8 mouse cellular contexts compared by ENCODE assay signal in genomic region chr4:48555729-48556128, GRCm38 (mm10). TPM values are rescaled to one million over a fixed set of nuclear protein-coding genes. Genes with fewer than 3 reads are reported as not detected.
DNase-seq lines count a peak whose midpoint lies in the region; ATAC-seq lines count a peak whose summit lies in the region.

No protein-coding gene starts in this region.

- H3K9me3 ChIP-seq in heart, embryonic 10.5 days, result no peaks in the 10 kb centered on the region
- H3K9me3 ChIP-seq in forebrain, embryonic 12.5 days, result no peaks in the 10 kb centered on the region

- no peaks in the 10 kb centered on the region for H3K27me3 ChIP-seq in heart, embryonic 10.5 days (ENCODE audit: insufficient read depth, poor library complexity, severe bottlenecking)
- no peaks in the 10 kb centered on the region for H3K27me3 ChIP-seq in forebrain, embryonic 12.5 days

- peaks cover 58% of the 10 kb centered on the region for H3K36me3 ChIP-seq in heart, embryonic 10.5 days
- H3K36me3 ChIP-seq in forebrain, embryonic 12.5 days (replicated peaks), result peaks cover 65% of the 10 kb centered on the region

- H3K4me3 ChIP-seq in heart, embryonic 10.5 days, result no peak overlapping the region
- H3K4me3 ChIP-seq in forebrain, embryonic 12.5 days (replicated peaks), result no peak overlapping the region

- H3K9ac ChIP-seq in forebrain, embryonic 12.5 days, result no peak overlapping the region

- WGBS in heart, embryonic 10.5 days, result 29% methylated on average over 3 of the region's 3 CpGs
- WGBS in forebrain, embryonic 12.5 days, result 21% methylated on average over 3 of the region's 3 CpGs

- H3K27ac ChIP-seq in heart, embryonic 10.5 days, result no peak overlapping the region
- no peak overlapping the region for H3K27ac ChIP-seq in forebrain, embryonic 12.5 days

- ATAC-seq in forebrain, embryonic 12.5 days (ENCODE audit: low FRiP score), result no peak

- DNase-seq in heart, adult 8-10 months (ENCODE audit: low spot score), result peak; percentile 35
- DNase-seq in heart, embryonic 10.5 days (ENCODE audit: low spot score), result no peak
- peak; percentile 66 for DNase-seq in testis, postnatal 10 days (ENCODE audit: low spot score)
- no peak for DNase-seq in testis, postnatal 14 days (ENCODE audit: low spot score)
- DNase-seq in adrenal gland, postnatal 36 days, result peak; percentile 60 to 66
- DNase-seq in kidney, postnatal 4 days, result peak; percentile 74 to 75
- DNase-seq in right cerebral cortex, postnatal 4 days, result peak; percentile 62

- no peak overlapping the region for H3K4me2 ChIP-seq in forebrain, embryonic 12.5 days

- H3K4me1 ChIP-seq in heart, embryonic 10.5 days, result no peaks in the 10 kb centered on the region; the same call in 1 of the 2 replicates
- peaks cover 3% of the 10 kb centered on the region; the same call in 1 of the 2 replicates for H3K4me1 ChIP-seq in forebrain, embryonic 12.5 days

RNA-seq across cellular contexts. Expression of gene Msantd3, which starts 16.0 kb away (rescaled TPM):
- total RNA-seq in heart, adult 8-10 months (2022), result 10 to 100 TPM; 15.8 to 22.8 (median 19.3) TPM
- polyA plus RNA-seq in heart, embryonic 10.5 days (2016; fragmentation: Nextera tagmentation; extraction: Ambion mirVana), result 29.7 and 32.3 TPM in 2 replicates
- total RNA-seq in adrenal gland, postnatal 36 days (2021), result 10 to 100 TPM; 16.7 to 17.0 TPM
- 58.2 and 62.0 TPM in 2 replicates for polyA plus RNA-seq in forebrain, embryonic 12.5 days (2016; fragmentation: Nextera tagmentation; extraction: Ambion mirVana)

RNA-seq across cellular contexts. Expression of gene Tmeff1, which starts 29.2 kb away (rescaled TPM):
- total RNA-seq in heart, adult 8-10 months (2022), result 10 to 100 TPM in 2 of 4 experiments, 1 to 10 TPM in 2; 7.1 to 12.0 (median 9.5) TPM
- 51.6 and 76.4 TPM in 2 replicates for polyA plus RNA-seq in heart, embryonic 10.5 days (2016; fragmentation: Nextera tagmentation; extraction: Ambion mirVana)
- 10 to 100 TPM in 1 of 2 experiments, 1 to 10 TPM in 1; 9.3 to 14.4 TPM for total RNA-seq in adrenal gland, postnatal 36 days (2021)
- polyA plus RNA-seq in forebrain, embryonic 12.5 days (2016; fragmentation: Nextera tagmentation; extraction: Ambion mirVana), result 165 and 166 TPM in 2 replicates

Comparison
In these comparisons a context has a peak if more than half of its experiments do, and no peak if none do; other contexts are left out.
1. DNase-seq: peak in heart, adult 8-10 months (single experiment), testis, postnatal 10 days (single experiment), adrenal gland, postnatal 36 days (2 of 2), kidney, postnatal 4 days (2 of 2) and right cerebral cortex, postnatal 4 days (single experiment); none in heart, embryonic 10.5 days (single experiment) and testis, postnatal 14 days (single experiment).